Mouse (Mus musculus) B cell, adult 2 months (primary cell): Measurements from ENCODE around the gene Bhlhe41.
A peak's percentile ranks its signal among the peaks of the same experiment; 100 is the strongest.

ENCODE experiments used
- DNase-seq, 2 experiments: peaks; one replicate each; pipeline ENCODE4 v3.0.0; 2022

Bhlhe41 gene

DNA sequence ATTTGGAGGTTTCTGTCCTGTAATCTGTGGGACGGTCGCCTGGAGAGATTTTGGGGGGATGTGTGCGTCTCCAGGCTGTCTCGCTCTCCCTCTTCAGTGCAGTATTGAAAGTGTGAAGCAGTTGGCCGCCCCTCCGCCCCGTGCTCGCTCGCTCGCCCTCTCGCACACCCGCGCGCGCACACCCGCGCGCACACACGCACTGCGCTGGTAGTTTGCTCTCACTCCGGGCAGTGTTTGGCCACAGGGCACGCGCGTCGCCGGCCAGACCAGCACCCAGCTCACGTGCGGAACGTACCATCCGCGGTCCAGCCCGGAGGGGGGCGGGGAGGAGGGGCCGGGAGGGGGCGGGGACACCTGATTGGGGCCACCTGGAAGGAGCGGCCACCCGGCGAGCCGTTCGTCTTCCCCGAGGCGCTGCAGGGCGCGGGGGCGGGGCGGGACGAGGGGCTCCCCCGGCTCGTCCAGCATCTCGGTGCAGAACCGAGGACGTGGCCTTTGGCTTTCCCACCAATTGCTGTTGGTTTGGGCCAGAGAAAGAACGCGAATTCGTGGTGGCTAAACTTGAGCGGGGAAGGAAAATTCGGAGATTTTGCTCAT, at the start of gene Bhlhe41:
Gene Bhlhe41, minus strand, starts transcription at position 270 of the 597 bp plus-strand sequence.
- DNase-seq: peak; percentile 53 to 59

- no peak for DNase-seq
Observed at GRCm38 (mm10) chr6:145912232-145912631, 46.9 kb upstream of the Bhlhe41 start.

DNA sequence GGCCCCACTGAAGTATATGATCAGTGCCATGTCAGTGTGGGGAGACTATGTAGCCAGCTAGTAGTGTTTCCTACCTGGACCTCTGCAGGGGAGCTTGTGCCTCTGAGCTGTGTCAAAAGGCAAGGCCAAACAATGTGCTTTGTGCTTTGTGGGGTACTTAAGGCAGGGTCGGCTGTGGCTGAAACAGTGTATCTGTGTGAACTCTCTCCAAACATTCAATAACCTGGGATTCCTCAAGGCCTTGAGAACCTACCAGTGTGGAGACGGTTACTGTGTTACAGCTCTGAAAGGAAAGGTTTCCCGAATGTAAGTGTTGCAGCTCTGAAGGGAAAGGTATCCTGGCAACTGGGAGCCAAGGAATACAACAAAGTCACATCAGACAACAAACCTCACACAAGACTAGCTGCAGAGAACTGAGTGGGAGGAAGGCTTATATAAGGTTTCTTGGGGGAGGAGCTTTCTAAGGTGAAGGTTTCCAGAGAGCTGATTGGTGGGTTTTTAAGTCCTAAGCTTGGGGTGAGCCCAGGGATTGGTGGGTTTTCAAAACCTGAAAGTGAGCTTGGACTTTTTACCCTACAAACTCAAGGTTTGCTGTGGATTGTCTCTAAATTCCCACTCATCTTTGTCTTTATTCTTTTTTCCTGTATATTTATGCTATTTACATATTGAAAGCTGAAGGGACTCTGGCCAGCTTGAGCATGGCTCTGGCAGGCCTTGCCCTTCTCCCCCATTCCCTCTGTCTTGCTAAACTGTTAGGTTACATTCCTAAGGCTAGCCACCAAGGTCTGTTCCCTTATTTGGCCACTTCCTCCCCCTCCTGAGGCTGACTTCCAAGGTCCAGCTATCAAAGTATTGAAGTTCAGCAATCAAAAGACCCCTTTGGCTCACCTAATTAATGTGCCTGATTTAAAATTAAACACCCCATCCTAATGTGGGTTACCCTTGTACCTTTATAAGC, 45.4 kb upstream of the Bhlhe41 start:
- DNase-seq: no peak

DNA sequence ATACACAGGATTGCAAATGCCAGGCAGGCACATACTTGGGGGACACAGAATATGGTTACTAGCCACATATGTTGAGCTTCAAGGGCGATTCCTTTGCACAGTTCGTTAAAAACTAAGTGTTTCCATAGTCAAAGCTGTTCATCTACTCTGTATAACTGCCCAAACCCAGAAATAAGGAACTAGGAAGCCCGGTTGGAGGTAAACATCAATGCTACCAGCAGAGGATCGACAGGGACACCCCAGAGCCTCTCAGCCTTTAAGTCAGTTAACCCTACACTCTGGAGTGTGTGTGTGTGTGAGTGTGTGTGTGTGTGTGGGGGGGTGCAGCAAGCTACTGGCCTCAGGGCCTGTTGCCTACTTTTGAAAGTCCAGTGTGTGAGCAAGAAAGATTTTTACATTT, 44.6 kb upstream of the Bhlhe41 start:
- DNase-seq: peak in 1 of 2 experiments; percentile 12

GRCm38 (mm10) chr6:145906096-145906890, 40.9 kb upstream of the Bhlhe41 start:
- DNase-seq: peak in 1 of 2 experiments; percentile 26

GRCm38 (mm10) chr6:145904616-145905015, 39.3 kb upstream of the Bhlhe41 start:
- no peak for DNase-seq

GRCm38 (mm10) chr6:145904169-145904568, 38.8 kb upstream of the Bhlhe41 start:
- no peak for DNase-seq

- DNase-seq: peak in 1 of 2 experiments; percentile 31
Observed at GRCm38 (mm10) chr6:145894669-145895342, 29.4 kb upstream of the Bhlhe41 start.

DNA sequence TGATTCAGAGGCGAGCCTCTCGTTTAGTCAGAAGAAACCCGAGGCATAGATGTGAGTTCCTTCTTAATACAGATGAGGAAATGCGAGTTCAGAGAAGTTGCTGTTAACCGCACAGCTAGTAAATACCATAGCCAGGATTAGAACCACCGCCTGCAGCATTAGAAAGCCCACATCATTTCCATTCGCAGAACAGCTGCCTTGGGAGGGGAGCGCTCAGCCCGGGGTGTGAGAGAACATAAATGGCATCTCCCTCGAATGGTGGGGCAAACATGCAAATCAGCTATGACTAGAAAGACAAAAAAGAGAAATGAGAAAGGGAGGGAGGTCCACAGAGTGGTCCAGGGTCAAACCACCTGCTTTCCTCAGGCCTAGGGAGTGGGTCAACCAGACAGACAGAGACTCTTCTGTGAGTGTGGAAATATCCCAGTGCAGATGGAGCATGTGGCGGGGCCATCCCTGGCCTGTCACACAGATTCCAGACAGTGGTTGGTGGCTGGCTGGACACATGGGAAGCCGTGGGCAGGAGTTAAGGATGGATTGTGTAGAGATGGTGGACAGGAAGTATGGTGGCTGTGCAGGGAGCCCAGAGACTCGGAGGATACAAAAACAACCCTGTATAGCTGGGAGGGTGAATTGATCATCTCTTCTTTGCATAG, 28.1 kb upstream of the Bhlhe41 start:
- peak; percentile 68 to 70 for DNase-seq

DNA sequence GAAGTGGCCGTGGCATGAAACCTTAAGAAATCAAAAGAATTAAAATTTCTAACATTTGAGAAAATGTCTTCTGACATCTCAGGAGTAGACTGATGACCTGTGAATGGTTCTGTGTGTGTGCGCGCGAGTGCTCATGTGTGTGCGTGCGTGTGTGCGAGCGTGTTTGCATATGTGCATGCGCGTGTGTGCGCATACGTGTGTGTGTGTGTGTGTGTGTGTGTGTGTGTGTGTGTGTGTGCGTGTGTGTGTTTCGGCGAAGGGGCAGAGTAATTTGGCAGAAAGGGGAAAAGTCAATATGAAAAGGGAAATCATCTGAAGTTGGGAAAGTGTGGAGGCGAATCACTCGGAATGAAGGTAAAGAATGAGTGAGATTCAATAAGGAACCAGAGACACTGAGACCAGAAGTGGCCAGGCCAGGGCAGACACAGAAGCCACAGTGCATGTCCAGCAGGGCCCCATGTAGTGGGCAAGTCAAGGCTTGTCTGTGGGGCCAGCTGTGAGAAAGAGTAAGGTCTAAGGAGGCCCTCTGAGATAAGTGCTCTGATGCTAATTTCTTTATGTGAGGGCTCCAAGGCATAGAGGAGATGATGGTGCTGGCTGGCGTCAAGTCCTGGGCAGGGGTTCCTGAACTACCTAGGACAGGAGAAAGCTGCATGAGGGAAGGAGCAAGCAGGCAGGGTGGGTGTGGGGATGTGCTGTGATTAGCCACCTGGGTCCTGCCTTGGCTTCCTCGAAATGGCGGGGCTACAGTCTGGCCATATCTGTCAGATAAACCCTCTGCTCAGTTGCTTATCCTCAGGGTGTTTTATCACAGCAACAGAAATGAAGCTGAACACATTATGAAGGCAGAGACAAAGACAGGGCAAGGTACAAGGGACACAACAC, 27.3 kb upstream of the Bhlhe41 start:
- peak in 1 of 2 experiments; percentile 12 for DNase-seq

DNA sequence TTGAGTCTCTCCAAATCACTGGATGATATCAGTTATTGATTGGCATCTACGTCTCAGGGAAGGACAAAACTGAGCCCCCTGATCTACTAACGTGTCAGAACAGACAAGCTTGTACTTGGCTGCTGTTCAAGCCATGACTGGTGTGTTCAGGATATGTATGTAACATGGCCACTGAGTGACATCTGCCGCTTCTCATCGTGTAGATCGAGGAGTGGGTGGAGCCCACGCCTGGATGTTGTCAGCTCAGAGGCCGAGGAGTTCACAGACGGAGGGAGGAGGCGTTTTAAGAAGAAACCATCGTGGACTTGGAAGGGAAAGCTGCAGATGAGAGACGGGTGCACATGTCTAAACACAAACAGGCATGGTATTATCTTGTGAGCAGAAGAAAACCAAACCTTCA, 26.6 kb upstream of the Bhlhe41 start:
- no peak for DNase-seq

- DNase-seq: no peak
Observed at GRCm38 (mm10) chr6:145887719-145888118, 22.4 kb upstream of the Bhlhe41 start.

DNA sequence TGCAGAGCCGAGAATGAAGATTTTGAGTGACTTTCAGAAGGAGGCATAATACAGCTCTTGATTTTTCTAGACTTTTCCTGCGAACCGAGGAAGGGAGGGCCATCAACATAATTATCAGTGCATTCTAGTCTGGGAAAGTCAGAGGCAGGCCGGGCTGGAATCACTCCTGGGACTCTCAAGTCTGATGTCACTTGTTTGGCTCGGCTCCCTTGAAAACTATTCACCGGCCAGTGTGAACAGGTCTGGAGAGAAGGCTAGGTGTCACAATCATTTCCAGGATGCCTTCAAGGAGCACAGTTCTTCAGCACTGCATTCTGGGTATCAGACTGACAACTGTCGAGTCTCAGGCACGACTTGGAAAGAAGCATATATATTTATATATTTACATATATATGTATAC, 20.9 kb upstream of the Bhlhe41 start:
- no peak for DNase-seq

DNA sequence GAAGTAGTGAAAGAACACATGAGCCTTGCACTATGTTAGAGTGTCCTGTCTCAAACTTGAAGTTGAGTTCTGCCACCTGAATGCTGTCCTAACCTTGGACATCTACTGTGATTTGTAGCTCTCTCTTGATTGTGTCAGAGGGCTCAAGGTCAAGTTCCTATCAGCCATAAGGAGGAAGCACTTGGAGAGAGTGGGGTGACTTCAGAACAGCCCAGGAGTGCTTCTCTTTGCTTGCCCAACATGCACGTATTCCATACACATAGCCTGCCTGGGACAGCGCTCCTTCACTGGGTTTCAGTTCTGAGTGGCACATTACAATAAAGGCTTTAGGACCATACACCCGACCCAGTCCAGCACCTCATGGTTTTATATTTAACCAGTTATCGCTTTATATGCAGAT, 19.7 kb upstream of the Bhlhe41 start:
- no peak for DNase-seq

DNA sequence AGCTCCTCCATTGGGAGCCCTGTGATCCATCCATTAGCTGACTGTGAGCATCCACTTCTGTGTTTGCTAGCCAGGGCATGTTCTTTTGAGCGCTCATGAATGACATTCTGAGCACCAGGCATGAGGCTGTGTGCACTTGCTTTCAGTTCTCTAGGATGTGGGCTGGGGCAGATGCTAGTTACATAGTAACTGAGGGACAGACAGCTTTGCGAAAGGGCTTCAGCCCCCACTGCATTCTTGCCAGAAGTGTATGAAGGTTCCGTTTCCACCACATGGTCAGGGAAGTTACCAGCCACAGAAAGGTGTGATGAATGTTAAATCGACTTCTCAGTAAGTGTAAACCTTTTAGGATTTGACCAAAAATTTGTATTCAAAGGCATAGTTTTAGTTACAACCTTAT, 18.3 kb upstream of the Bhlhe41 start:
- DNase-seq: peak; percentile 39 to 51

DNA sequence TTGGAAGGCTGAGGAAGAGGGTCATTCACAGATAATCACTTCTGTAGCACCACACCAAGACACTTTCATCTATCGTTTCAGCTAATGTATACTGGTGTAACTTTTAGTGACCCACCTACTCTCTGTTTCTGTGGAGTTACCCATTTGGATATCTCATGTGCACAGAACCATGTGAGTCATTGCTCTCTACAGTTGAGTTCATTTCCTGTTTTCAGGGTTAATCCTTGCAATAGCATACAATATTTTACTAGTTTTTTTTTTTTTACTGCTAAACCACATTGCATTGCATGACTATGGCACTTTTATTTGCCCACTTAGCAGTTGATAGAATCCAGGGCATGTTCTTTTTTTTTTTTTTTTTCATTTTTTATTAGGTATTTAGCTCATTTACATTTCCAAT, 17.7 kb upstream of the Bhlhe41 start:
- DNase-seq: no peak

- DNase-seq: no peak
Observed at GRCm38 (mm10) chr6:145880609-145881008, 15.3 kb upstream of the Bhlhe41 start.

DNA sequence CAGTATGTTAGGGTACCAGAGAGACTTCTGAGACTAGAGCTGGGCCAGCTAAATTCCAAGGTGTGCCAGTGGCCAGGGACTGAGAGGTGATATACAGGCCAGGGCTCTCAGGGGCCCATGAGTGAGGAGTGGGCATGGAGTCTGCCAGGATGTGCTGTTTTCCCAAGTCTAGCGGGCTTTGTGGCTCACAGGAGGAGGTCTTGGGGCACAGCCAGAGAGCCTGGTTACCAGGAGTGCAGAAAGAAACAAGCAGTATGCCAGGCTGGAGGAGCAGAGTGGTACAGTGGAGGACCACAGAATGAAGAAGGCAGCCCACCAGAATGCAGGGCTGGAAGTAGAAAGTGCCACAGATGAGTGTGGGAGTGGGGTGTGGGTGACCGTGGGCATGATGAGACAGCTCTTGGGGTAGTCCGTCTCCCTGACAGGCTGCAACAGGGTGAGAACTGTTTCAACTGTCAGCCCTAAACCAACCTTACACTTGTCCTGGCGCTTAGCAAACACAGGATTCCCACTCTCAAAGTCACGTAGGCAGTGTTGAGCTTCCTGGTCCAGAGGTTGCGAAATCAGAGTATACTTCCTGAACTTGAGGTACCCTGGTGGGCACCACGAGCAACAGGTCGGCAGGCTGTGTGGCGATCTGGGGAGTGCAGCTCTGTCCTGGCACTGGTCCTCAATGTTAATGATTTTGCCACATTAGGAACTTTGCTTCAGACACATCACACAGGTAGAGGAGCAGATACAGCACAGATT, 11.8 kb upstream of the Bhlhe41 start:
- DNase-seq: no peak

DNA sequence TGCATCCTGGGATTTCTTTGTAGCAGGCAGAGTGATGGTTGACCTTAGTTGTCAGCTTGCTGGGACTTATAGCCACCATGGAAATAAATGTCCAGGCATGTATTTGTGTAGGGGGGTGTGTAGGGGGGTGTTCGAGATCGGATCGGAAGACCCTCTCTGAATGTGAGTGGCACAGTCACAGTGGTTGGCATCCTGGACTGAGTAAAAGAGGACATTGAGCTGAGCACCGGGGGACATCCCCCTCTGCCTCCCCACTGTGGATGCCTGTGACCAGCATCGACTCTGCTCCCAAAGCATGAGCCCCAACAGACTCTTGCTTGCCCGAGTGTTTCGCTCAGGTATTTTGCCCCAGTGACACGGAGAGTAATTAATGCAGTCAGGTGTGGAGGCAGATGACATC, 8.0 kb upstream of the Bhlhe41 start:
- DNase-seq: no peak

DNA sequence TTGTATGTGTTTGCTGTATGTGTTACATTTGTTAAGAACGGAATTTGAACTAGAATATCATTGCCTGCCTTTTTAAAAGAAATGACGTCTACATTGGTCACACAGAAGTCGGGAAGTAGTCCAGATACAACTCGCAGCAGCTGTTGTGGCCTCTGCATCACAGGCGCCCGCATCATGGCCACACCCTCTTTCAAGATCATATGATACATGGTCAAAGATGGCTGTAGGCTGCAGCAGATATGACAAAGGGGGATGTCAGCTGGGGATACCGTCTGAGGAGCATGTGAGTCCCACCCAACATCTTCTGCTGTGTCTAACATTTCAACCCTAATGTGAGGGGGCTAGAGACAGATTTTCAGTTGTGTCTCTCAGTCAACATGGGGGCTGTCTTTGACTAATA, 6.7 kb upstream of the Bhlhe41 start:
- no peak for DNase-seq
